In the genomic region with DNA sequence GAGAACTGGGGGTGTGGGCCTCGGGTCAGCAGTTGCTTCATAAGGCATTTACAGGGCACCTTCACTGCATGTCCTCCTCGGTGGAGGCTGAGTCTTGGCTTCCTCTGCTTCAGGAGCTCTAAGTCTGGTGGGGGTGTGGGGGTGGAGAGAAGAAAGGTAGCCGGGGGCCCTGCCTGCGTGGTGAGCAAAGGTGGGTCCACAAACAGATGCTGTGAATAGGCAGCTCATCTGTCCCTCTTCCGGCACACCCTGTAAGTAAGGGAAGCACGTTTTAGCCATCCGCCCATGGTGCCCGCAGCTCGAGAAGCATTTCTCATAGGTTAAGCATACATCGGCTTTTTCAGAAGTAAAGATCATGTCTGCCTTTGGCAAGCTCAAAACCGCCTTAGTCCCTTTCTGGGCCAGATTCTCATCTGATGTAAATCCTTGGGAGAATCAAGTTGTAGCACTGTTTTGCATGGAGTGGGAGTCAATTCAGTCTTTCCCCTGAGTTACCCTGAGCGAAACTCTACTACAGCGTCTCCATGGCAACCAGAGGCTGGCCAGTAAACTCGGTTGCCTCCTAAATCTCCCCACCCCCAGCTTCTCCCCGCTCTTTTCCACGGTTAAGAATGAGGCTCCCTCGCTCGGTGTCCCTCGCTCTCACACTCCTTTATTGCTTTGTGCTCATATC, we compare ENCODE assay signal across 8 mouse cellular contexts.
DNase-seq lines count a peak whose midpoint lies in the region; ATAC-seq and TF ChIP-seq lines count a peak whose summit lies in the region.

No protein-coding gene starts in this region.

- 29% methylated on average over 19 of the region's 19 CpGs for WGBS in intestine, embryonic 14.5 days
- 47% methylated on average over 19 of the region's 19 CpGs for WGBS in intestine, postnatal 0 days

- no peaks in the 10 kb centered on the region for H3K27me3 ChIP-seq in intestine, embryonic 14.5 days (replicated peaks; ENCODE audit: control insufficient read depth, insufficient read depth, low read length)
- no peaks in the 10 kb centered on the region for H3K27me3 ChIP-seq in intestine, postnatal 0 days (replicated peaks; ENCODE audit: control insufficient read depth, insufficient read depth, low read length)

- no peaks in the 10 kb centered on the region for H3K9me3 ChIP-seq in intestine, embryonic 14.5 days (ENCODE audit: control insufficient read depth, low read length)
- H3K9me3 ChIP-seq in intestine, postnatal 0 days (ENCODE audit: control insufficient read depth), result no peaks in the 10 kb centered on the region

- H3K4me3 ChIP-seq in intestine, embryonic 14.5 days (ENCODE audit: low read depth, low read length), result no peak overlapping the region
- H3K4me3 ChIP-seq in intestine, postnatal 0 days (ENCODE audit: low read depth, low read length), result no peak overlapping the region

- TF ChIP-seq CTCF in intestine, postnatal 0 days (IDR thresholded peaks at IDR 0.05; ENCODE audit: low read depth), result no peak

- intact Hi-C loops in left cerebral cortex, postnatal 36 days (cut with DNase I), result no loop called here

- H3K4me1 ChIP-seq in intestine, embryonic 14.5 days (replicated peaks; ENCODE audit: control insufficient read depth, insufficient read depth, low read length), result peaks cover 20% of the 10 kb centered on the region
- no peaks in the 10 kb centered on the region for H3K4me1 ChIP-seq in intestine, postnatal 0 days (replicated peaks; ENCODE audit: control insufficient read depth, insufficient read depth, low read length)

- DNase-seq in intestine, embryonic 14.5 days (ENCODE audit: low spot score), result no peak
- peak; percentile 90 for DNase-seq in brain, adult 2 months (ENCODE audit: low read depth, low spot score)
- DNase-seq in frontal cortex, postnatal 14 days (ENCODE audit: low spot score in 2 of 2), result peak; percentile 53 to 56
- peak; percentile 66 to 72 for DNase-seq in left cerebral cortex, postnatal 36 days (ENCODE audit: low spot score in 2 of 2)
- peak; percentile 77 for DNase-seq in retina, embryonic 14.5 days (ENCODE audit: low spot score)
- DNase-seq in thymus, postnatal 25 days, result no peak

- peaks cover 26% of the 10 kb centered on the region for H3K36me3 ChIP-seq in intestine, embryonic 14.5 days (ENCODE audit: control insufficient read depth, insufficient read depth, low read length)
- no peaks in the 10 kb centered on the region for H3K36me3 ChIP-seq in intestine, postnatal 0 days (ENCODE audit: control insufficient read depth, insufficient read depth)

- no peak for ATAC-seq in intestine, embryonic 14.5 days (replicated peaks; ENCODE audit: low FRiP score, low TSS enrichment, low read depth)
- no peak for ATAC-seq in intestine, postnatal 0 days
- no peak for ATAC-seq in megakaryocyte, adult 5-6 weeks (ENCODE audit: poor library complexity, severe bottlenecking)

- H3K4me2 ChIP-seq in intestine, embryonic 14.5 days (ENCODE audit: low read length), result 0 out of 2 replicates have a peak overlapping the region, but pooled peaks have one; percentile 5
- H3K4me2 ChIP-seq in intestine, postnatal 0 days (replicated peaks; ENCODE audit: low read depth), result no peak overlapping the region

- H3K9ac ChIP-seq in intestine, embryonic 14.5 days (ENCODE audit: low read length), result no peak overlapping the region
- no peak overlapping the region for H3K9ac ChIP-seq in intestine, postnatal 0 days (ENCODE audit: low read depth, low read length)

- no peak overlapping the region for H3K27ac ChIP-seq in intestine, embryonic 14.5 days (ENCODE audit: low read depth)
- no peak overlapping the region for H3K27ac ChIP-seq in intestine, postnatal 0 days (ENCODE audit: low read depth, low read length)

Comparison
In these comparisons a context has a peak if more than half of its experiments do, and no peak if none do; other contexts are left out.
1. DNase-seq: peak in brain, adult 2 months (single experiment), frontal cortex, postnatal 14 days (2 of 2), left cerebral cortex, postnatal 36 days (2 of 2) and retina, embryonic 14.5 days (single experiment); none in intestine, embryonic 14.5 days (single experiment) and thymus, postnatal 25 days (single experiment).